Mouse (Mus musculus) megakaryocyte, adult 5-6 weeks (primary cell): Measurements from ENCODE around the gene Me3. TPM values are rescaled to one million over a fixed set of nuclear protein-coding genes. Genes with fewer than 3 reads are reported as not detected.

Source experiments
- ATAC-seq: 2 replicates; pipeline ENCODE4 v1.8.0; 2016; ENCODE audit warnings: mild to moderate bottlenecking, inconsistent platforms; ENCODE audit not compliant: poor library complexity, severe bottlenecking
- total RNA-seq, 2 experiments: library from RNA; stranded (forward) in 1 of 2; stranded (reverse) in 1 of 2; fragments of 153-499, 151-499 nt in 1 of 2; fragments of 221-1000, 200-1000 nt in 1 of 2; gene quantifications; 2 replicates each; pipeline versions ENCODE4 v1.2.3 to v1.2.4; 2015 to 2017

Me3 gene
- total RNA-seq (2015) = not detected in 2 replicates
- total RNA-seq (2017) = not detected in 2 replicates

- ATAC-seq = no peak
These were observed at the start of gene Me3 for GRCm38 (mm10) chr7:89632342-89633251. Gene Me3 (plus strand): TSS chr7:89632392.

DNA sequence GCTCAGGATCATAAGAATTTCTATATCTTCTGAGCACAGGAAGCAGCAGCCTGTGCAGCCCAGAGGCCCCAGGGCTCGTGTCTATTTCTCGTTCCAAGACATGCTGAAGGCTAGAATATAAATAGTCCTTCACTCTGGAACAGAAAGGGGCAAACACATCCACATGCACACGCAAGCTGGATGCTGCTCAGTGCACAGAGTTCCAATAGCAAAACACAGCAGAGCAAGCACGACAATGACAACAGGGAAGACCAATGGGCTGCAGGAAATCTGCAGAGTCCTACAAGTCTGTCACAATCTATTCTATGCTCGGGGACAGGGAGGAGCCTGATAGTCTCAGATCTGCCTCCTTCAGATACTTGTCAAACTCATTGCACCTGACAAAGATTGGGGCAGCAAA lies 42.2 kb upstream of the Me3 start:
- no peak for ATAC-seq

- no peak for ATAC-seq
These were observed 41.5 kb upstream of the Me3 start for GRCm38 (mm10) chr7:89590542-89591251.

DNA sequence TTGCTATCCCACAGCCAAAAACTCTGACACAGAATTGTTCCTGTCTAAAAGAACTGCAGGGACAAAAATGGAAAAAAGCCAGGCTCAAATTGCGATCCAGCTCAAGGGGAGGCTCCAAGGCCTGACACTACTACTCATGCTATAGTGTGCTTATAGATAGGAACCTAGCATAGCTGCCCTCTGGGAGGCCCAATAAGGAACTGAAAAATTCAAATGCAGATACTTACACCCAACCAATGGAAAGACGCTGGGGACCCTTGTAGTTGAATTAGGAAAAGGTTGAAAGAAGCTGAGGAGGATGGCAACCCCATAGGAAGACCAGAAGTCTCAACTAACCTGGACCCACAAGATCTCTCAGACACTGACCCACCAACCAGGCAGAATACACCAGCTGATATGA lies 36.4 kb upstream of the Me3 start:
- no peak for ATAC-seq

DNA sequence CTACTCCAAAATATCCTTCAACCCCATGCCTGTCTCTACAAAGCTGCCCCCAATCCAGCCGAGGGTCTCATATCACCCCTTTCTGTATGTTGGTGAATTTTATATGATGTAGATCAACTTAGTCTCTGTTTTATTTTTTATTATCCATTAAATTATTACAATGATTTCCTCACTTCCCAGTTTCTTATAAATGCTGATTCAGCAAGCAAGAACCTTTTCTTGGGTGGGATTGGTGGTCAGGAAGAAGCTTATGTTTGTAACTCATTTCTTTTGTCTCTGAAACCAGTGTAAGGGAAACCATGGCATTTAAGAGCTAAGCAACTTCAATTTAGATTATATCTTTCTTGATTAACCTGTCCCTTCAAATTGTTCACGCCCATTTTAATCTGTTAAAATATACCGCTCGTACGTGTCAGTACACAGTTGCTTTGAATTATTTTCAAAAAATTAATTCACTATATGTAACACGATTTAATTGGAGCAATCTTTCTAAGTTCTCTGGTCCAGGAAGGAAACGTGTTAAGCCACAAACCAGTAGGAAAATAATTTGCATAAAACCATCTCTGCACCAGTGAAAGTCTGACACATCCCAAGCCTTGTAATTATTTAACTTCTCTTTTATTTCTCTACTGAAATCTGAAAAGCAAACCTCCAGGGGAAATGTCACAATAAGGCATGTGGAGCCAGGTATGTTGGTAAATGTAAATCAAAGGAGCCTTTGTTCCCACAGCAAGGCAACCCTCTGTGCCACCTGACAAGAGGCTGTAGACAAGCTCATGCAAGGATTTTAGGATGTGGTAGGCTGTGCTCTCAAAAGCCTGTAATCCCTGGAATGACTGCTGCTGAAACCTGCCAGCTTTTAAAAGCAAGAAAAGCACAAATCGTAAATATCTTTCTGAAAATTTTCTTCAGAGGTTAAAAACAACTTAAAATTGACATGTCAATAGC lies 26.3 kb upstream of the Me3 start:
- ATAC-seq = no peak

- ATAC-seq = no peak
These were observed 24.9 kb upstream of the Me3 start for GRCm38 (mm10) chr7:89607329-89607728.

DNA sequence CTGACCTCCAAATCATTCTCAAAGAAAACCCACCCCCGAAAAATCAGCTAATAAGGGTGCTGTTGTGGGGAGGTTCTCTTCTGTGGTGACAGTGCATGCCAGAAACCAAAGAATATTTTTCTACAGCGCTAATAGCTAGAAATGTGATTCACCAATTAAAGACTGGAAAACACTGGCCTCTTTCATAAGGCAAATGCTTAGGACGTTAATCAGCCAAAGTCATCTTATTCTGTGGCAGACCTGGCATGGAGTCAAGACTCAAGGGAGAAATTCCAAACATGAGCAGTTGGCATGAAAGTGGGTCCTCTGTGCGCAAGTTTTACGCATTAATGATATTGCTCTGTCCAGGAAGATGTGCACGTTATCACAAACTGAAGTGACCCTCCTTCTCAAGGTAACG lies 21.0 kb upstream of the Me3 start:
- ATAC-seq = no peak

DNA sequence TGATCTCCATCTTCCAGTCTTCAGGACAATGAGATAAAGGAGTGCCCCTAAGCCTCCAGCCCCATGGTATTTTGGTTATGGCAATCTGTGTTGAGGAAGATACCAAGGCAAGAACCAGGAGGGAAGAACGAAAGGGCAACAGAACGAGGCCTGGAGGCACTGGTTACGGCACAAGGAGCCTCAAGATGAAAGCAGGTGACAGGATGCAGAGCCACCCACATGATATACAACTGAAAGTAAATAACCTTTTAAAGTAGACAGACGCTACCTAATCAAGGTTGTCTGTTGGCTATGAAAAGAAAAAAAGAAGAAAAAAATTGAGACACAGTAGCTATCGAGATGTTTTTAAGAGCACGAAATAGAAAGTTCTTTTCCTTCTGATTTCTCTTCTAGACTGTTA lies 16.0 kb upstream of the Me3 start:
- no peak for ATAC-seq

DNA sequence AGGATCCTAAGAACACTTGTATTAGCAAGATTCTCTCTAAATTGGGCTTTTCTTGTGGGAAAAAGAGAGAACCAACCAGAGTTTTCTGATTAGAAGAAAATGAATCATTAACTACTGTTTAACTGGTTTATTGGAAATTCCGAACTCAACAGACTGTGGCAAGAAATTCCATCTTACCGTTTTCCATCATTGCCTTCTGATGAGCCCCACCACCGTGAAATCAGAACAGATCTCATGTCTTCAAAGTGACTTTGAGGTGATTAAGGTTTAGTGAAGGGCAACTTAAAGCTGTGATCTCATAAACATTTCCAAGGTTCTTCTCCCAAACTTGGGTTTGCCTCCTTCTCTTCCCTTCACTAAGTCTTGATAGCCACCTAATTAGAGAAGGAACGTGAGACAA lies 8.9 kb upstream of the Me3 start:
- no peak for ATAC-seq

- no peak for ATAC-seq
These were observed 4.8 kb upstream of the Me3 start for GRCm38 (mm10) chr7:89627393-89627792.

DNA sequence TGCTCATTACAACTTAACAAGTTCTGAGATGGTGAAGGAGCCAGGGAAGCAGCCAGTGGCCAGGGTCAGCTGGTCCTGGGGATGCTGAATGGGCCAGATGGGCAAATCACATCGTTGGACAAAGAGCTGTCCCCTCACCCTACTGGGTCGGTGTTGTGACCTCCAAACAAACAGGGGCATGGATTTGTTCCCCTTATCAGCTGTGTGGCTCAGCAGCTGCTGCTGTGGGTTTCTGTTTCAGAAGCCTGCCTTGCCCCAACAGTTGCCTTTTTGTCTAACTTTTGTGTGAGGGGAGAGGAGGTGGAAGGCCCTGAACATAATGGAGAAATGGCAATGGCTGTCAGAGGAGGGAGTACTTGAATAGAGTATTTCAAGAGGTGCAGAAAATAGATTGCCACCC lies 4.2 kb upstream of the Me3 start:
- ATAC-seq = no peak

- no peak for ATAC-seq
These were observed 3.2 kb upstream of the Me3 start for GRCm38 (mm10) chr7:89629006-89629405.

DNA sequence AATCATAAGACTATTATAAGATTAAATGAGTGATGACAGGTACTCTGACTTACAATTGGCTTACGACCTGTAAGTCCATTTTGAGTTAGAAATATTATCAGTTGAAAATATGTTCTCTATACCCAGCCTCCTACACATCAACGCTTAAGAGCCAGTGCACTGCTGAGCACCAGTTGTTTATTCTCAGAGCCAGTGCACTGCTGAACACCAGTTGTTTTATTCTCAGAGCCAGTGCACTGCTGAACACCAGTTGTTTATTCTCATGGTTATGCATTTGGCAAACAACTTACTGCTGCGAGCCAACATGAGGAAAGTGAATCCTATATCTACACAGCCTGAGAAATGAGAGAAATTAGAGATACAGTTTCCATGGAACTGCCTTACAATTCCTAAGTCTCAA lies 2.3 kb upstream of the Me3 start:
- ATAC-seq = no peak

GRCm38 (mm10) chr7:89630796-89631195 lies 1.4 kb upstream of the Me3 start:
- no peak for ATAC-seq

GRCm38 (mm10) chr7:89640533-89640932 lies 8.3 kb downstream of the Me3 start:
- ATAC-seq = no peak

GRCm38 (mm10) chr7:89640944-89641661 lies 8.9 kb downstream of the Me3 start:
- no peak for ATAC-seq

GRCm38 (mm10) chr7:89645015-89645414 lies 12.8 kb downstream of the Me3 start:
- no peak for ATAC-seq

- no peak for ATAC-seq
These were observed 15.7 kb downstream of the Me3 start for GRCm38 (mm10) chr7:89647864-89648263.

GRCm38 (mm10) chr7:89657183-89657582 lies 25.0 kb downstream of the Me3 start:
- ATAC-seq = no peak

GRCm38 (mm10) chr7:89657692-89658212 lies 25.6 kb downstream of the Me3 start:
- no peak for ATAC-seq
